Mouse (Mus musculus) olfactory bulb, adult 2 months (tissue): ENCODE data around the gene Patz1.

Experiments
- CTCF ChIP-seq: fragments of 200-500 bp; IDR thresholded peaks from 2 replicates; pipeline ENCODE4 v1.5.1; 2012; ENCODE audit warnings: low read depth, mild to moderate bottlenecking, low read length, moderate library complexity; ENCODE audit not compliant: insufficient read depth
- POLR2A ChIP-seq: fragments of 200-500 bp; IDR thresholded peaks from 2 replicates; pipeline ENCODE4 v1.6.1; 2012; ENCODE audit warnings: mild to moderate bottlenecking, low read depth, low read length, moderate library complexity; ENCODE audit not compliant: insufficient read depth

DNA sequence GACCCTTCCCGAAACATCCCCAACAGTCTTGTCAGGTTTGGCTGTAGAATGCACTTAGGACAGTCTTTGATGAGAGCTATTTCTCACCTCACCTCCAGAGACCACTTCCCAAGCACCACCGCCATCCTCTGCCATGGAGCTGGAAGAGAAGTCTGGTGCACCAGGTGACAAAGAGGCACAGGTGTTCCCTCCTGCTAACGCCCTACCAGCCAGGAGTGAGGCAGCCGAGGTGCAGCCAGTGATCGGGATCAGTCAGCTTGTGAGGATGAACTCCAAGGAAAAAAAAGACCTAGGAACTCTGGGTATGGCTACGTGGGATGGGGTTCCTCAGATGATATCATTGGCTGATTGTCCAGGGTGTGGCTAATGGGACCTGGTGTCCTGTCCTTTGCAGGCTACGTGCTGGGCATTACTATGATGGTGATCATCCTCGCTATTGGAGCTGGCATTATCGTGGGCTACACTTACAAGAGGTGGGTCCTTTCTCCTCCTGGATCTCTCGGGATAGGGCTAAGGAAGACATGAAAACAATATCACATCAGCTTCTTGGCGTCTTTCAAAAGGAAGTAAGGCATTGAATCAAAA is 44.5 kb downstream of the Patz1 start:
- TF ChIP-seq POLR2A (no peak), CTCF (no peak)
